Mouse (Mus musculus) embryonic facial prominence, embryonic 15.5 days (tissue): ENCODE results near the gene Btbd18. TPM values are rescaled to one million over a fixed set of nuclear protein-coding genes. Genes with fewer than 3 reads are reported as not detected.

Experiments used
- ATAC-seq: fragments of 200-750 bp; cut with Nextera tagmentation; 2 replicates; pipeline ENCODE4 v1.8.0; 2017; ENCODE audit warnings: low read depth, moderate TSS enrichment; ENCODE audit not compliant: insufficient number of reproducible peaks, low FRiP score, low TSS enrichment
- H3K27ac ChIP-seq: fragments of 300-500 bp; sonication (generic); replicated peaks from 2 replicates; pipeline ENCODE4 v1.5.1; 2015; ENCODE audit warnings: mild to moderate bottlenecking, inconsistent platforms
- H3K27me3 ChIP-seq: fragments of 300-500 bp; sonication (generic); 2 replicates; pipeline ENCODE4 v1.6.1; 2015; ENCODE audit warnings: inconsistent platforms
- H3K36me3 ChIP-seq: fragments of 300-500 bp; sonication (generic); 2 replicates; pipeline ENCODE4 v1.6.1; 2015; ENCODE audit warnings: mild to moderate bottlenecking, inconsistent platforms
- H3K4me1 ChIP-seq: fragments of 300-500 bp; sonication (generic); 2 replicates; pipeline ENCODE4 v1.6.1; 2015; ENCODE audit warnings: inconsistent platforms
- H3K4me2 ChIP-seq: fragments of 300-500 bp; sonication (generic); replicated peaks from 2 replicates; pipeline ENCODE4 v1.6.1; 2015; ENCODE audit warnings: mild to moderate bottlenecking, inconsistent platforms
- H3K4me3 ChIP-seq: fragments of 300-500 bp; sonication (generic); replicated peaks from 2 replicates; pipeline ENCODE4 v1.5.1; 2015; ENCODE audit warnings: mild to moderate bottlenecking, inconsistent platforms
- H3K9ac ChIP-seq: fragments of 300-500 bp; sonication (generic); 2 replicates; pipeline ENCODE4 v1.6.1; 2015; ENCODE audit warnings: inconsistent platforms
- H3K9me3 ChIP-seq: fragments of 300-500 bp; sonication (generic); replicated peaks from 2 replicates; pipeline ENCODE4 v1.6.1; 2016; ENCODE audit warnings: inconsistent platforms
- WGBS: fragments of 180-500 bp; shearing (Covaris S2); methylation state at CpG from one replicate; pipeline ENCODE4 v1.1.7; 2015; 5-methylcytosine and 5-hydroxymethylcytosine counted together
- polyA plus RNA-seq: library from polyadenylated mRNA; unstranded; fragments of >200 nt; fragmentation: Nextera tagmentation; extraction: Ambion mirVana; gene quantifications from 2 replicates; pipeline ENCODE4 v1.2.1, GENCODE M21; 2015

Gene Btbd18
- polyA plus RNA-seq, 1 experiment from 2014 or later: 0.27 TPM

GRCm38 (mm10) chr2:84632999-84633398, 25.9 kb upstream of the Btbd18 start:
- ATAC-seq: no peak
- H3K27ac ChIP-seq: peak overlapping the region; percentile 18
- no peaks in the 10 kb centered on the region for H3K36me3 ChIP-seq
- 18% methylated on average over 3 of the region's 3 CpGs for WGBS
- H3K4me1 ChIP-seq: peaks cover 53% of the 10 kb centered on the region
- no peak overlapping the region for H3K4me2 ChIP-seq
- no peak overlapping the region for H3K9ac ChIP-seq
- no peaks in the 10 kb centered on the region for H3K27me3 ChIP-seq
- no peaks in the 10 kb centered on the region for H3K9me3 ChIP-seq
- H3K4me3 ChIP-seq: no peak overlapping the region

- WGBS: 62% methylated on average over 4 of the region's 4 CpGs
- Histone ChIP-seq H3K36me3 (no peaks in the 10 kb centered on the region), H3K27ac (peak overlapping the region; percentile 61), H3K4me3 (no peak overlapping the region), H3K4me1 (peaks cover 63% of the 10 kb centered on the region), H3K27me3 (no peaks in the 10 kb centered on the region), H3K9ac (no peak overlapping the region), H3K9me3 (no peaks in the 10 kb centered on the region), H3K4me2 (no peak overlapping the region)
- no peak for ATAC-seq
Observed at GRCm38 (mm10) chr2:84634006-84634405, 24.9 kb upstream of the Btbd18 start.

GRCm38 (mm10) chr2:84634934-84635482, 23.9 kb upstream of the Btbd18 start:
- H3K4me3 ChIP-seq: no peak overlapping the region
- H3K27ac ChIP-seq: peak overlapping the region; percentile 87
- H3K36me3 ChIP-seq: no peaks in the 10 kb centered on the region
- no peaks in the 10 kb centered on the region for H3K27me3 ChIP-seq
- H3K9ac ChIP-seq: no peak overlapping the region
- H3K4me2 ChIP-seq: peak overlapping the region; percentile 27
- 17% methylated on average over 4 of the region's 4 CpGs for WGBS
- no peaks in the 10 kb centered on the region for H3K9me3 ChIP-seq
- peaks cover 67% of the 10 kb centered on the region for H3K4me1 ChIP-seq
- ATAC-seq: no peak

GRCm38 (mm10) chr2:84635611-84636010, 23.3 kb upstream of the Btbd18 start:
- H3K27ac ChIP-seq: peak overlapping the region; percentile 87
- no peaks in the 10 kb centered on the region for H3K27me3 ChIP-seq
- no peak overlapping the region for H3K4me3 ChIP-seq
- no peaks in the 10 kb centered on the region for H3K36me3 ChIP-seq
- H3K4me1 ChIP-seq: peaks cover 67% of the 10 kb centered on the region
- 0% methylated on average over 2 of the region's 2 CpGs for WGBS
- H3K9me3 ChIP-seq: no peaks in the 10 kb centered on the region
- ATAC-seq: peak; percentile 91
- no peak overlapping the region for H3K9ac ChIP-seq
- peak overlapping the region; percentile 27 for H3K4me2 ChIP-seq

GRCm38 (mm10) chr2:84636231-84636741, 22.6 kb upstream of the Btbd18 start:
- H3K4me1 ChIP-seq: peaks cover 67% of the 10 kb centered on the region
- no peak overlapping the region for H3K4me3 ChIP-seq
- peak overlapping the region; percentile 87 for H3K27ac ChIP-seq
- no peak for ATAC-seq
- no peaks in the 10 kb centered on the region for H3K27me3 ChIP-seq
- no peaks in the 10 kb centered on the region for H3K36me3 ChIP-seq
- H3K9ac ChIP-seq: no peak overlapping the region
- H3K9me3 ChIP-seq: no peaks in the 10 kb centered on the region
- peak overlapping the region; percentile 27 for H3K4me2 ChIP-seq
- WGBS: 11% methylated on average over 8 of the region's 8 CpGs

- no peak for ATAC-seq
- Histone ChIP-seq H3K27me3 (no peaks in the 10 kb centered on the region), H3K9me3 (no peaks in the 10 kb centered on the region), H3K4me2 (no peak overlapping the region), H3K27ac (peak overlapping the region; percentile 69), H3K36me3 (no peaks in the 10 kb centered on the region), H3K9ac (no peak overlapping the region), H3K4me3 (no peak overlapping the region), H3K4me1 (peaks cover 62% of the 10 kb centered on the region)
- 20% methylated on average over 7 of the region's 7 CpGs for WGBS
Observed at GRCm38 (mm10) chr2:84637452-84638165, 21.3 kb upstream of the Btbd18 start.

- Histone ChIP-seq H3K4me3 (no peak overlapping the region), H3K4me2 (no peak overlapping the region), H3K9me3 (no peaks in the 10 kb centered on the region), H3K27ac (peak overlapping the region; percentile 69), H3K9ac (no peak overlapping the region), H3K27me3 (no peaks in the 10 kb centered on the region), H3K36me3 (no peaks in the 10 kb centered on the region), H3K4me1 (peaks cover 55% of the 10 kb centered on the region)
- 26% methylated on average over 5 of the region's 5 CpGs for WGBS
- ATAC-seq: no peak
Observed at GRCm38 (mm10) chr2:84638428-84639220, 20.3 kb upstream of the Btbd18 start.

- peaks cover 39% of the 10 kb centered on the region for H3K4me1 ChIP-seq
- no peak overlapping the region for H3K4me2 ChIP-seq
- H3K9ac ChIP-seq: no peak overlapping the region
- H3K9me3 ChIP-seq: no peaks in the 10 kb centered on the region
- no peak for ATAC-seq
- no peak overlapping the region for H3K4me3 ChIP-seq
- H3K36me3 ChIP-seq: no peaks in the 10 kb centered on the region
- H3K27ac ChIP-seq: no peak overlapping the region
- H3K27me3 ChIP-seq: no peaks in the 10 kb centered on the region
Observed at GRCm38 (mm10) chr2:84640833-84641232, 18.0 kb upstream of the Btbd18 start.

GRCm38 (mm10) chr2:84646138-84646537, 12.7 kb upstream of the Btbd18 start:
- Histone ChIP-seq H3K4me1 (peaks cover 4% of the 10 kb centered on the region; the same call in 1 of the 2 replicates), H3K27ac (no peak overlapping the region), H3K27me3 (no peaks in the 10 kb centered on the region), H3K4me2 (no peak overlapping the region), H3K9me3 (no peaks in the 10 kb centered on the region), H3K36me3 (no peaks in the 10 kb centered on the region), H3K9ac (no peak overlapping the region), H3K4me3 (no peak overlapping the region)
- ATAC-seq: no peak
- 75% methylated on average over 1 of the region's 1 CpGs for WGBS

- WGBS: 90% methylated on average over 6 of the region's 6 CpGs
- no peak for ATAC-seq
- Histone ChIP-seq H3K36me3 (no peaks in the 10 kb centered on the region), H3K9ac (no peak overlapping the region), H3K9me3 (no peaks in the 10 kb centered on the region), H3K27me3 (no peaks in the 10 kb centered on the region), H3K27ac (no peak overlapping the region), H3K4me1 (peaks cover 4% of the 10 kb centered on the region; the same call in 1 of the 2 replicates), H3K4me2 (no peak overlapping the region), H3K4me3 (0 out of 2 replicates have a peak overlapping the region, but pooled peaks have one; percentile 0)
Observed at GRCm38 (mm10) chr2:84647051-84647568, 11.8 kb upstream of the Btbd18 start.

GRCm38 (mm10) chr2:84648369-84648768, 10.5 kb upstream of the Btbd18 start:
- Histone ChIP-seq H3K36me3 (no peaks in the 10 kb centered on the region), H3K4me2 (peak overlapping the region; percentile 57), H3K9ac (0 out of 2 replicates have a peak overlapping the region, but pooled peaks have one; percentile 18), H3K4me1 (peaks cover 4% of the 10 kb centered on the region; the same call in 1 of the 2 replicates), H3K27ac (0 out of 2 replicates have a peak overlapping the region, but pooled peaks have one; percentile 8), H3K4me3 (peak overlapping the region; percentile 70), H3K9me3 (no peaks in the 10 kb centered on the region), H3K27me3 (no peaks in the 10 kb centered on the region)
- 32% methylated on average over 6 of the region's 6 CpGs for WGBS
- no peak for ATAC-seq
